Mouse (Mus musculus): Measurements from ENCODE around the gene Patj.

DNA sequence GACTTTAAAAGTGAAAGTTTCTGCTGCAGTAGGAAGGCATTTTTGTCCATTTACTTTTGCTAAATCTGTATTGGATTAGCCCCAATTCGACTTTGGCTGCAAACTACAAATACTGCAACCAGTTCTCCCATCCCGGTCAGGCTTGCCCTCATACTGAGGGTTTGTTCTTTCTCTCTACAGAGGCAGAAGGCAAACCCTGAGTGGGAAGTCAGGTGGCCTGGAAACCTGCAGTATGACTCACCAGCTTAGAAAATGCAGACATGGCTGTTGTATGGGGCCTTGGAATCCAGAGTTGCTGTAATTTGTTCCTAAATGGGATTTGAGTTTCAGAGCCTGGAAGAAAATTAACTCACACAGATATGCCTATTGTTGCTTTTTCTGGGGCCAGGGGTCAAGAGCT lies 192.1 kb downstream of the Patj start:
- TF ChIP-seq TCF12 (IDR thresholded peaks at IDR 0.05; ENCODE audit: insufficient read depth, poor library complexity, severe bottlenecking) = no peak
- no peak for TF ChIP-seq MAX (IDR thresholded peaks at IDR 0.05; ENCODE audit: low read depth)
- TF ChIP-seq POLR2A (IDR thresholded peaks at IDR 0.05; ENCODE audit: insufficient read length, low read depth) = no peak
- TF ChIP-seq POLR2AphosphoS2 (IDR thresholded peaks at IDR 0.05; ENCODE audit: insufficient read length, low read depth) = no peak
- TF ChIP-seq USF1 (IDR thresholded peaks at IDR 0.05; ENCODE audit: low read depth) = no peak
- TF ChIP-seq MYOD1 (IDR thresholded peaks at IDR 0.05; ENCODE audit: control insufficient read depth in 1 of 3, insufficient read length in 2 of 3, low read depth in 2 of 3) = no peak
